Mouse (Mus musculus): ENCODE results near the gene Eps8l1. TPM values are rescaled to one million over a fixed set of nuclear protein-coding genes. Genes with fewer than 3 reads are reported as not detected.

The Eps8l1 gene
- total and polyA plus RNA-seq, 3 experiments: 0.01 to 0.19 TPM; not detected in 1

DNA sequence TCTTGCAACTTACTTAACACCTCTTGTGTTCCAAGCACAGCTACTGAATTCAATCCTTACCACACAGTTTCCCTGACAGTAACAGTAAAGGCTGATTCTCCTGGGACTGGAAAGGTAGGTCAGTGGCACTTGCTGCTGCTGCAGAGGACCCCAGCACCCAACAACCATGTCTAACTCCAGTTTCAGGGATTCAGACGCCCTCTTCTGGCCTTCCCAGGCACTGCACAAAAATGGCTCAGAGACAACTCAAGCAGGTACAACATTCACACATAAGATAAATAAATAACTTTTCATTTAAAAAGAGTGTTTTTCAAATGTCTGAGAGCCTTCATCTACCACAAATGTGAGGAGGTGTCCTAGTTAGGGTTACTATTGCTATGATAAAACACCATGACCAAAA lies 13.3 kb upstream of the Eps8l1 start:
- H3K9ac ChIP-seq (ENCODE audit: control insufficient read depth, low read depth, low read length, poor library complexity, severe bottlenecking): no peak overlapping the region
- H3K79me2 ChIP-seq (ENCODE audit: control insufficient read depth, insufficient read depth, low read length, poor library complexity): peaks cover 10% of the 10 kb centered on the region
- no peak overlapping the region for H3K4me3 ChIP-seq (ENCODE audit: control insufficient read depth in 1 of 2, insufficient read depth in 1 of 2, low read depth in 2 of 2, low read length in 2 of 2)
- no peak overlapping the region for H3K27ac ChIP-seq (ENCODE audit: control insufficient read depth, low read depth, low read length)
- no peak for TF ChIP-seq POLR2AphosphoS2 (IDR thresholded peaks at IDR 0.05; ENCODE audit: low read length)
- TF ChIP-seq CTCF (IDR thresholded peaks at IDR 0.05 in 2 of 3, conservative IDR thresholded peaks at IDR 0.05 in 1 of 3; ENCODE audit: control insufficient read depth in 1 of 3, insufficient read depth in 1 of 3, low read depth in 2 of 3, low read length in 3 of 3, poor library complexity in 1 of 3, severe bottlenecking in 1 of 3): peak; percentile 47 to 53 (median 50)
- TF ChIP-seq MAX (IDR thresholded peaks at IDR 0.05; ENCODE audit: low read length): no peak
- 0 out of 2 replicates have a peak, but pooled peaks have one; percentile 23 for TF ChIP-seq ZC3H11A (IDR thresholded peaks at IDR 0.05; ENCODE audit: low read depth, low read length)
- TF ChIP-seq SMC3 (IDR thresholded peaks at IDR 0.05; ENCODE audit: low read depth, low read length): peak; percentile 37
- TF ChIP-seq RAD21 (IDR thresholded peaks at IDR 0.05; ENCODE audit: low read depth, low read length): peak; percentile 27
- TF ChIP-seq MEF2A (IDR thresholded peaks at IDR 0.05; ENCODE audit: extremely low read depth, insufficient replicate concordance, low read depth, low read length, poor library complexity, severe bottlenecking): no peak
- no peak for TF ChIP-seq UBTF (IDR thresholded peaks at IDR 0.05; ENCODE audit: borderline replicate concordance, insufficient read depth, low read depth, low read length)
- H3K27me3 ChIP-seq (ENCODE audit: control insufficient read depth in 1 of 2, insufficient read depth in 2 of 2, low read length in 2 of 2): no peaks in the 10 kb centered on the region; a peak in 1 of 4 replicates
- peaks cover 0 to 9% of the 10 kb centered on the region in 2 experiments; a peak in 2 of 4 replicates for H3K4me1 ChIP-seq (ENCODE audit: control insufficient read depth in 1 of 2, insufficient read depth in 2 of 2, low read length in 2 of 2)
- peaks cover 0 to 5% of the 10 kb centered on the region in 2 experiments; a peak in 3 of 4 replicates for H3K36me3 ChIP-seq (ENCODE audit: control insufficient read depth in 1 of 2, insufficient read depth in 2 of 2, low read length in 2 of 2)
- H3K9me3 ChIP-seq (replicated peaks; ENCODE audit: insufficient read depth, low read length): no peaks in the 10 kb centered on the region
- peak; percentile 47 for DNase-seq (ENCODE audit: low read depth, low spot score)

DNA sequence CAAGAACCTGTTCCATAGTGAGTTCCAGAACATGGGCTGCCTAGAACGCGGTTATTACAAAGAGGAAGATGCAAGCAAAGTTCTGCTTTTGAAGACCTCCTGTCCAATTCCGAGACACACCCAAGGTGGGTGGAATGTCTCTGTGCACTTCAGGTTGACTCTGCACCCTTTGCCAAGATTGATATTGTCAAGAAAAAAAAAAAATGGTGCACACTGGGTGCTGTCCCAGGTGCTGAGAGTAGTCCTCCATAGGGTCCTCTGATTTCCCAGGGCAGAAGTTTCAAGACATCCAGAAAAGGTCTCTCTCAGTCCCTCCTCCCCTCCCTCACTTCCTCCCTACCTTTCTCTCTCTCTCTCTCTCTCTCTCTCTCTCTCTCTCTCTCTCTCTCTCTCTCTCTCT lies 12.0 kb upstream of the Eps8l1 start:
- Histone ChIP-seq H3K27ac (ENCODE audit: control insufficient read depth, low read depth, low read length) (no peak overlapping the region), H3K4me1 (ENCODE audit: control insufficient read depth in 1 of 2, insufficient read depth in 2 of 2, low read length in 2 of 2) (peaks cover 0 to 9% of the 10 kb centered on the region in 2 experiments; a peak in 2 of 4 replicates), H3K9ac (ENCODE audit: control insufficient read depth, low read depth, low read length, poor library complexity, severe bottlenecking) (no peak overlapping the region), H3K79me2 (ENCODE audit: control insufficient read depth, insufficient read depth, low read length, poor library complexity) (peaks cover 9% of the 10 kb centered on the region), H3K4me3 (ENCODE audit: control insufficient read depth in 1 of 2, insufficient read depth in 1 of 2, low read depth in 2 of 2, low read length in 2 of 2) (no peak overlapping the region), H3K9me3 (replicated peaks; ENCODE audit: insufficient read depth, low read length) (no peaks in the 10 kb centered on the region), H3K27me3 (ENCODE audit: control insufficient read depth in 1 of 2, insufficient read depth in 2 of 2, low read length in 2 of 2) (no peaks in the 10 kb centered on the region; a peak in 1 of 4 replicates), H3K36me3 (ENCODE audit: control insufficient read depth in 1 of 2, insufficient read depth in 2 of 2, low read length in 2 of 2) (peaks cover 0 to 5% of the 10 kb centered on the region in 2 experiments; a peak in 2 of 4 replicates)
- peak; percentile 77 for DNase-seq (ENCODE audit: low read depth, low spot score)
- TF ChIP-seq TBP (IDR thresholded peaks at IDR 0.05; ENCODE audit: low read depth, low read length) (no peak), RCOR1 (IDR thresholded peaks at IDR 0.05; ENCODE audit: low read depth, low read length) (peak; percentile 38; the same call in 1 of the 2 replicates), USF1 (IDR thresholded peaks at IDR 0.05; ENCODE audit: low read depth, low read length) (no peak), HCFC1 (IDR thresholded peaks at IDR 0.05; ENCODE audit: low read depth, low read length) (peak; percentile 33; the same call in 1 of the 2 replicates), SIN3A (IDR thresholded peaks at IDR 0.05; ENCODE audit: low read length) (peak; percentile 94), KAT2A (conservative IDR thresholded peaks at IDR 0.05; ENCODE audit: low read depth, low read length) (no peak), ZKSCAN1 (IDR thresholded peaks at IDR 0.05; ENCODE audit: low read depth, low read length) (no peak), NELFE (IDR thresholded peaks at IDR 0.05; ENCODE audit: low read depth, low read length) (no peak), MAZ (IDR thresholded peaks at IDR 0.05; ENCODE audit: low read depth, low read length) (no peak), ZNF384 (IDR thresholded peaks at IDR 0.05; ENCODE audit: low read depth, low read length) (peak; percentile 98), EP300 (IDR thresholded peaks at IDR 0.05; ENCODE audit: low read depth in 1 of 2, low read length in 2 of 2) (peak in 1 of 2 experiments; percentile 50; a peak in 2 of 4 replicates)

Measured in MEL (cell line).